Mouse (Mus musculus): Measurements from ENCODE around the gene Hist3h2a. TPM values are rescaled to one million over a fixed set of nuclear protein-coding genes. Genes with fewer than 3 reads are reported as not detected.

Hist3h2a gene
- total RNA-seq (2018; cell fraction: chromatin; rRNA removed): 100 to 1,000 TPM in 5 of 26 experiments, 10 to 100 TPM in 18, 1 to 10 TPM in 3; 6.6 to 134 (median 27.4) TPM
- 10 to 100 TPM; 19.1 to 74.1 (median 48.6) TPM for total RNA-seq (2018; cell fraction: cytosol; rRNA removed)
- 100 to 1,000 TPM in 5 of 26 experiments, 10 to 100 TPM in 21; 14.1 to 225 (median 52.5) TPM for total RNA-seq (2018; cell fraction: nucleus; rRNA removed)
- 16.2 to 56.9 TPM (median 24.3 TPM) in 3 replicates for polyA plus RNA-seq (2018)

- peak within 1 kb of the TSS; percentile 95 for H3K4me3 ChIP-seq (ENCODE audit: inconsistent target)
Observed at GRCm38 (mm10) chr11:58954420-58955142, at the start of gene Hist3h2a, which contains the start of gene Trim17. Gene Hist3h2a, plus strand, starts transcription at chr11:58954685. Gene Trim17, plus strand, starts transcription at chr11:58954685.

GRCm38 (mm10) chr11:58904838-58905237, 49.6 kb upstream of the Hist3h2a start:
- no peak overlapping the region for H3K27ac ChIP-seq
- peaks cover 13% of the 10 kb centered on the region; the same call in 1 of the 2 replicates for H3K36me3 ChIP-seq (ENCODE audit: inconsistent target)
- WGBS (ENCODE audit: missing documents): 77% methylated on average over 6 of the region's 6 CpGs
- H3K4me3 ChIP-seq (ENCODE audit: inconsistent target): peak overlapping the region; percentile 57; the same call in 1 of the 2 replicates
- H3K79me2 ChIP-seq (ENCODE audit: inconsistent target): no peaks in the 10 kb centered on the region

More at GRCm38 (mm10) chr11:58954420-58955142, at the start of gene Hist3h2a, which contains the start of gene Trim17:
- H3K79me2 ChIP-seq (ENCODE audit: inconsistent target): peaks cover 33% of the 10 kb centered on the region
- H3K27ac ChIP-seq: peak within 1 kb of the TSS; percentile 95
- WGBS (ENCODE audit: missing documents): under 1% methylated on average over 43 of the region's 49 CpGs
- peaks cover 7% of the 10 kb centered on the region; the same call in 1 of the 2 replicates for H3K36me3 ChIP-seq (ENCODE audit: inconsistent target)

DNA sequence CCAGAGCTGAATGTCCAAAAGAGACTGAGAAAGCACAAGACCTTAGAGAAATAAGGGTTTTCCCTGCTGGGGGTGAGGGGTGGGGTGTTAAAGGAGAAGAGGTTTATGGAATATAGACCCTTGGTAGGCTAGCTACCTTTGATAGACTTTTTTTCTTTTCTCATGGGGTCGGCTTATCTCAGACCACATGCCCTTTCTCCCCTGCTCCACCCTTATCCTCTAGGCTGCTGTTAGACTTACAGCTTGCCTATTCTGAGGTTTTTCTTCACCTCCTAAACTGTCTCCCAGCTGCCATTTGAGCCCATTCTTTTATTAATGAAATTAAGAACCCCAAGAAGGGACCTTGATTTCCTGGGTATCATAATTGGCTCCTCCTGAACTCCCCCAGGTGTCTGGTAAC, 40.7 kb upstream of the Hist3h2a start:
- Histone ChIP-seq H3K79me2 (ENCODE audit: inconsistent target) (no peaks in the 10 kb centered on the region), H3K27ac (no peak overlapping the region), H3K4me3 (ENCODE audit: inconsistent target) (no peak overlapping the region), H3K36me3 (ENCODE audit: inconsistent target) (no peaks in the 10 kb centered on the region)
- 78% methylated on average over 1 of the region's 1 CpGs for WGBS (ENCODE audit: missing documents)

DNA sequence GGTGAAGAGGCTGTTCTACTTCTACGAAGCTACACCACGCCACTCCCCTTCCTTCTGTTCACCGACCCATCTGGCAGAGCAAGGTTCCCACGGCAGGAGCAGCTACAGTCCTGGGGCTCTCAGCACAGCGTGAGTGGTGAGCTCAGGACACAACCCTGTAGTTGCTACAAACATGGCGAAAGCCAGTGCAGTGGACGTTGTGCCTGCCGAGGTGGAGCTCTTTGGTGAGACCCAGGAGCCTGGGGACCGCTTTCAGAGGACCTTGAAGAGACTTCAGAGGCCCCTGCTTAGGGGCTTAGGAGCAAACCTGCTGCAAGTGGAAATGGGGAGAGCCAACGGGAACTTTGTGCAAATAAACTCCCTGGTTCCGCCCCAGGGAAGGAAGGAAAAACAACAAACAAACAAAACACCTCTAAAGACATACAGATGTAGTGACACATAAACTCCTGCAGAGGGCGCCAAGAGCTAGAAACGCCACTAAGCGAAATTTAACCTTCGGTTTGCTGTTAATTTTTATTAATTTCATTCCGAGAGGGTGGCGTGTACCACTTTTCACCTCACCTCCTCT, 39.9 kb upstream of the Hist3h2a start:
- Histone ChIP-seq H3K27ac (no peak overlapping the region), H3K36me3 (ENCODE audit: inconsistent target) (no peaks in the 10 kb centered on the region), H3K79me2 (ENCODE audit: inconsistent target) (no peaks in the 10 kb centered on the region), H3K4me3 (ENCODE audit: inconsistent target) (peak overlapping the region; percentile 5; the same call in 1 of the 2 replicates)
- 8% methylated on average over 15 of the region's 17 CpGs for WGBS (ENCODE audit: missing documents)

GRCm38 (mm10) chr11:58916879-58917744, 37.4 kb upstream of the Hist3h2a start:
- Histone ChIP-seq H3K36me3 (ENCODE audit: inconsistent target) (no peaks in the 10 kb centered on the region), H3K4me3 (ENCODE audit: inconsistent target) (no peak overlapping the region), H3K79me2 (ENCODE audit: inconsistent target) (no peaks in the 10 kb centered on the region), H3K27ac (no peak overlapping the region)
- WGBS (ENCODE audit: missing documents): 60% methylated on average over 14 of the region's 14 CpGs

- Histone ChIP-seq H3K27ac (no peak within 1 kb of the TSS), H3K4me3 (ENCODE audit: inconsistent target) (no peak within 1 kb of the TSS), H3K36me3 (ENCODE audit: inconsistent target) (no peaks in the 10 kb centered on the region), H3K79me2 (ENCODE audit: inconsistent target) (no peaks in the 10 kb centered on the region)
- WGBS (ENCODE audit: missing documents): 94% methylated on average over 12 of the region's 12 CpGs
Observed at GRCm38 (mm10) chr11:58917745-58918366, 36.6 kb upstream of the Hist3h2a start, which contains the start of gene Btnl10. Gene Btnl10, plus strand, starts transcription at chr11:58917908.

DNA sequence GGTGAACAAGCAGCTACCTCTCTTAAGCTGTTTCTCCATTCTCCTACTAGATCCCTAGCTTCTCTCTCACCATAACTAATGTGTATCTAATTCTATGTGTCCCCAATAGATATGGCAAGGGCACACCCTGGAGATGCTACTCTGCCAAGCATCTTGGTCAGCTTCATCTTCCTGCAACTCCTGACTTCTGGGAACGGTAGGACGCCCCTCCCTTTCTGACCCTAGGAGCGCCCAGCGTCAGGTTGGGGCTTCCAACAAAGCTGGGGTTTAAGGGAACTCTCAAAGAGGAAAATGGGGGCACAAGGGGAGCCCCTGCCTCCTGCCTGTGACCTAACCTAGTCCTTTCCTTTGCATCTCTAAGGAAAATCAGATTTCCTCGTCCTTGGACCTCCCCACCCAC, 35.7 kb upstream of the Hist3h2a start:
- H3K27ac ChIP-seq: no peak overlapping the region
- H3K4me3 ChIP-seq (ENCODE audit: inconsistent target): no peak overlapping the region
- no peaks in the 10 kb centered on the region for H3K36me3 ChIP-seq (ENCODE audit: inconsistent target)
- WGBS (ENCODE audit: missing documents): 79% methylated on average over 2 of the region's 5 CpGs
- H3K79me2 ChIP-seq (ENCODE audit: inconsistent target): no peaks in the 10 kb centered on the region

DNA sequence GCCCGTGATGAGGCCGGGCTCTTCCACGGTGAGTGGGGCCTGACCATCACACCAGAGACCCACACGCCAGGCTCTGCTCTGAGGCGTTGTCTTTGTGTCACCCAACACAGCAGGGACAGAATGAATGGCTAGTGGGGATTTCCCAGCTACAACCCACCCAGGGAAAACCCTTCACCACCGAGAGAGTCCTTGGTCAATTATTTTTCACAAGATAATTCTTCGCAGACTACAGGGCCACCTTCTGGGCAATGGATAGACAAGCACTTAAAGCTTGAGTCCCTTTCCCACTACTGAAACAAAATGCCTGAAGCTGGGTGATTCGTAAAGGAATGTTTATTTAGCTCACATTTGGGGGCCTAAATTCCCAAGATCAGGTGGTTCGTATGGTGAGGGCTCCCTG, 32.1 kb upstream of the Hist3h2a start:
- Histone ChIP-seq H3K27ac (no peak overlapping the region), H3K4me3 (ENCODE audit: inconsistent target) (no peak overlapping the region), H3K79me2 (ENCODE audit: inconsistent target) (no peaks in the 10 kb centered on the region), H3K36me3 (ENCODE audit: inconsistent target) (no peaks in the 10 kb centered on the region)
- 86% methylated on average over 9 of the region's 9 CpGs for WGBS (ENCODE audit: missing documents)

- WGBS (ENCODE audit: missing documents): 90% methylated on average over 2 of the region's 3 CpGs
- H3K4me3 ChIP-seq (ENCODE audit: inconsistent target): no peak overlapping the region
- H3K36me3 ChIP-seq (ENCODE audit: inconsistent target): peaks cover under 1% of the 10 kb centered on the region; the same call in 1 of the 2 replicates
- H3K27ac ChIP-seq: no peak overlapping the region
- H3K79me2 ChIP-seq (ENCODE audit: inconsistent target): no peaks in the 10 kb centered on the region
Observed at GRCm38 (mm10) chr11:58926651-58927050, 27.8 kb upstream of the Hist3h2a start.

DNA sequence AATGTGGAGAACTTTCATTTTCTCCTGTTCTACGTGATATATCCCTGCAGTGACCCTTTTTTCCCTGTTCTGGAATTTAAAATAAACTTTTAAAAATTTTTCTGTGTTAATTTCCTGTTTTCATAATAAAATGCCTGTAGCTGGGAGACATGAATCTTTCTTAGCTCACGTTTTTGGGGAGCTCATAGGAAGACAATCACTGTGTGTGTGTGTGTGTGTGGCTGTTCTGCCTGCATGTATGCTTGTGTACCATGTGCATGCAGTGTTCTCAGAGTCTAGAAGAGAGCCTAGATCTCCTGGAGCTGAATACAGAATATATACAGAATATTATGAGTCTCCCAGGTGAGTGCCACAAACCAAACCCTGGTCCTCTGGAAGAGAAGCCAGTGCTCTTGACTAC, 27.4 kb upstream of the Hist3h2a start:
- WGBS (ENCODE audit: missing documents): 75% methylated on average over 2 of the region's 2 CpGs
- Histone ChIP-seq H3K4me3 (ENCODE audit: inconsistent target) (no peak overlapping the region), H3K36me3 (ENCODE audit: inconsistent target) (peaks cover 5% of the 10 kb centered on the region), H3K27ac (no peak overlapping the region), H3K79me2 (ENCODE audit: inconsistent target) (no peaks in the 10 kb centered on the region)

DNA sequence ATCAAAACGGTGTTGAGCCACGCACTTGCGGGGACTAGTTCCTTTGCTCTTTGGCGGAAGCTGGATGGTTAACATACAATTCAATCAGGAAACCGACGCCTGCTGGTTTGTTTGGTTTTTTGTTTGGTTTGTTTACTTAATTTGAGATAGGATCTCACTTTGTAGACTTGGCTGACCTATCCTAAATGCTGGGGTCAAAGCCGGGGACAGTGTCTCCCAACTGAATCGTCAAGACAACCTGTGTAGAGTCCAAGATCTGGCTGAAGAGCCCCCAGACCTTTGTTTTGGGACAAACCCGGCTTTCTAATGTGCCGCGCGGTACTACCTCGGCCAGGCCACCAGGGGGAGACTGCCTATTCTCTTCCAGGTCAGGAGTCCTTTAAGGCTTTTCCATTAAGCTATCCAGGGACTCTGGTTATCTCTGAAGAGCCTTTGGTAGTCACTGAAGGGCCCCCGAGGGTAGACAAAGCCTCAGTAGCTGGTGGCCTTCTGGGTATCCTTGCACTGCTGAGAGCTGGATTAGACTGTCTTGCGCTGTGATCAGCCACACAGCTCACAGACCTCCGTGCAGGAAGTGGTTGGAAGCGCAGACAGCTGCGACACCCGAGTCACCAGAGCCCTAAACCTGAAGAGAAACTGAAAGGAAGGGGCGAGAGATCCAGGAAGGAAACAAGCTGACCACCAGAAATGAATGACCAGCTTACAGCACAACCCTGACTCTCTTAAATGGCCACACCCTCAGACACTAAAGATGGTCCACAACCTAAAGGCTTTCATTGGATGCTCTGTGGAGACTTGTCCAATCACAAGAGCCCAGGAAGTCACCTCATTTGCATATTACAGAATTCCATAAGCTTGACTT, 26.5 kb upstream of the Hist3h2a start:
- Histone ChIP-seq H3K4me3 (ENCODE audit: inconsistent target) (peak overlapping the region; percentile 43), H3K27ac (peak overlapping the region; percentile 86), H3K36me3 (ENCODE audit: inconsistent target) (peaks cover 14% of the 10 kb centered on the region), H3K79me2 (ENCODE audit: inconsistent target) (no peaks in the 10 kb centered on the region)
- whole genome bisulfite sequencing (ENCODE audit: missing documents): under 1% methylated on average over 20 of the region's 20 CpGs

DNA sequence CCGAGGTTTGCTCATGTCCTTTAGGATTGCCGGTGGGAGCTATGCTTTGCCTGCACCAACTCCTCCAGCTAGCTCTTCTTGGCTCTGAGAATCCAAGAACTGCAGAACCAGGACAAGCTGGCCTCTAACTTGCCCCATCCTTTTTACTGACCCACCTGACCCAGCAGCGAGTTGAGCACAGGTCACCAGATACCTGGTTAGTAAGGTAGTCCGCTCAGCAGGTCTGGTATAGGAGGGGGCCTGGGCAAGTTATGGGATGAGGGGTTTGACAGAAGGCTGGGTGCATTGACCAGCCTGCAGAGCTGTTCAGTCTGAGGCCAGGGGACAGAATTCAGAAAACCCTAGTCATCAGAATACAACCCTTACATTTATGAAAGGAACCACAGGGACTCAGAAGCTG, 25.4 kb upstream of the Hist3h2a start:
- Histone ChIP-seq H3K36me3 (ENCODE audit: inconsistent target) (peaks cover 25% of the 10 kb centered on the region), H3K79me2 (ENCODE audit: inconsistent target) (no peaks in the 10 kb centered on the region), H3K4me3 (ENCODE audit: inconsistent target) (no peak overlapping the region), H3K27ac (no peak overlapping the region)
- 90% methylated on average over 4 of the region's 4 CpGs for WGBS (ENCODE audit: missing documents)

DNA sequence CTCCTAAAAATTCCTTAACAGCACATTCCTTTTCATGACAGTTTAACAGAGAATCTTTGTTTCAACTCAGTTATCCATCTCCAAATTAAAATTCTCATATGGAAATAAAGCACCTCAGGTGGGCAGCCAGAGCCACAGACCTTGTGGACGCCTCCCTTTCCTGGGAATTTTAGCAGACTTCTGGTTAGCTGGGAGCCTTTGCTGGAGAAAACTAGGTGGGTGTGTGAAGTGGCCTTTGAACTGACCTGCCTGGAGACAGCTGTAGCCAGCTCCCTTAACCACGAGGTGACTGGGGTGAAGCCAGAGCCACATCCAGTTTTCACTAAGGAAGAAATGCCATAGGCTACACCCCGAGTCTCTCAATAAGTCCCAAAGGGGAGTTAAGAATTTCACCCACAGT, 24.8 kb upstream of the Hist3h2a start:
- H3K27ac ChIP-seq: no peak overlapping the region
- 72% methylated on average over 2 of the region's 3 CpGs for WGBS (ENCODE audit: missing documents)

More for the DNA sequence above, 24.8 kb upstream of the Hist3h2a start:
- Histone ChIP-seq H3K79me2 (ENCODE audit: inconsistent target) (no peaks in the 10 kb centered on the region), H3K36me3 (ENCODE audit: inconsistent target) (peaks cover 30% of the 10 kb centered on the region), H3K4me3 (ENCODE audit: inconsistent target) (no peak overlapping the region)
